Mouse (Mus musculus) heart, adult 2 months (tissue): ENCODE measurements at regions not wholly inside any gene's neighbourhood (a gene's known extent, or its start where the extent isn't known, plus 50 kb on each side); places are given as distances from the start of the nearest gene placed in this dataset.

ENCODE experiments used
- CTCF ChIP-seq: fragments of 200-600 bp; IDR thresholded peaks from 2 replicates; pipeline ENCODE4 v1.8.1; 2022; ENCODE audit warnings: antibody characterized with exemption, mild to moderate bottlenecking, moderate library complexity
- POLR2A ChIP-seq: fragments of 200-500 bp; IDR thresholded peaks from 2 replicates; pipeline ENCODE4 v1.6.1; 2011; ENCODE audit warnings: mild to moderate bottlenecking, low read depth, low read length, control low read depth; ENCODE audit not compliant: insufficient read depth

GRCm38 (mm10) chr10:111914231-111914630, 58.2 kb upstream of the Krr1 start:
- TF ChIP-seq CTCF (no peak), POLR2A (no peak)
